Mouse (Mus musculus): ENCODE measurements around the gene Sh3gl2.

Sh3gl2 gene

DNA sequence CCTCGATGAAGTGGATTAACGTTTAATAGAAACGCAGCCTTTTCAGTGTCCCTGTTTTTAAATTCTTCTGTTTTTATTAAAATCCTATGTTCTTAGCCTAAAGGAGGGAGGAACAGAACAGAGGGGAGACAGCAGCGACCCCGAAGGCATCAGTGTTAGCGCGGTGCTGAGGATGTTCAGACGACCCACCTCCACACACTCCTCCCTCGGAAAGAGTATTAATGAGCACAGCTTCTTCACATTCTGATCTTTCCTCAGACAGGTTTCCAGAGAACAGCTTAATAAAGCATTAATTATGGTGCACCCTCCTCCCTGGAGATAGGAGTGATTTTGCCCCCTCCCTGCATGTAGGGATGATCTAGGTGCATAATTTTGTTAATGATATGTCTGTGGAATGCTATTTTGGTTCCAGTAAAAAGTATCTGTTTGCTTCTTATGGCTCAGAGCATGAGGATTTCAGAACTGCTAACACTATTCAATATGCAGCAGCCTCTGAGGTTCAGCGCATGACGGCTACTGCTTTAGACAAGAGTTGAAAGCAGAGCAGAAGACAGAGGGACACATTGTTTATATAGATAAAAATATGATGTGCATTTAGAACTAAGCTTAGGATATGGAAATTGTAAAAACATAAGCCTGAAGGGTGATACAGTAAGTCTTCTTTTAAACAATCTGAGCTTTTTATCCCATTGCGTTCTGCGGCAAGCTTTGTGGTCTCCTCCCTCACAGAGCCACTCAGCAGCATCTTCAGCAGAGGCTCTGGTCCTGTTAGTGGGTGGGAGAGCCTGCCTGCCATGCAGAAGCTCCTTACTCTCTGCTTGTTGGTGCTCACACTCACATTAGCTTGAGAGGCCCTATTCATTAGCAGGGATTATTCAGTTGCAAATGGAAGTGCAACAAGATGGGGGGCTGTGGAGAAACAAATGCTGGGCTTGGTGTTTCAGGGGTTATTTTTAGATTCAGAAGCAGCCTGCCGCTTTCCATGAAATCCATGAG lies 27.8 kb downstream of the Sh3gl2 start:
- DNase-seq (ENCODE audit: low spot score): no peak

- no peak for DNase-seq (ENCODE audit: low spot score)
Measured at GRCm38 (mm10) chr4:85241675-85242074, 36.7 kb downstream of the Sh3gl2 start.

DNA sequence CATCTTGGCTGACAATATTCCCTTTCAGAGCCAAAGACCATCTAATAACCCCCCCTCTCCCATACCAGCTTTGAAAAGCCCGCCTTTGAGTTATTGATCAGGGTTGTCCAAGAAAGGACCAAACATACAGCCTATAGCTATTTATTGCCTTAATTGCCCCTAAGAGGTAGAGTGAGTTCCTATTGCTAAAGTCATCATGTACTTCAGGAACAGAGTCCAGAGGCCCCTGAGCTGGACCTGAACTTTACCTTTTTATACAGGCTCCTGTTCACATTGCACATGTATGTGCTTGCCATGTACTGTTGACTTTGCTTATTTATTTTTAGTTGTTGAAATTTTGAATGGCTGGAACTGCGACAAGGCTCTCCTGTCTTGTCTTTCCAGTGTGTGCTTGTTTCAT lies 37.6 kb downstream of the Sh3gl2 start:
- DNase-seq (ENCODE audit: low spot score): no peak

- DNase-seq (ENCODE audit: low spot score): no peak
Measured at GRCm38 (mm10) chr4:85248673-85249072, 43.7 kb downstream of the Sh3gl2 start.

DNA sequence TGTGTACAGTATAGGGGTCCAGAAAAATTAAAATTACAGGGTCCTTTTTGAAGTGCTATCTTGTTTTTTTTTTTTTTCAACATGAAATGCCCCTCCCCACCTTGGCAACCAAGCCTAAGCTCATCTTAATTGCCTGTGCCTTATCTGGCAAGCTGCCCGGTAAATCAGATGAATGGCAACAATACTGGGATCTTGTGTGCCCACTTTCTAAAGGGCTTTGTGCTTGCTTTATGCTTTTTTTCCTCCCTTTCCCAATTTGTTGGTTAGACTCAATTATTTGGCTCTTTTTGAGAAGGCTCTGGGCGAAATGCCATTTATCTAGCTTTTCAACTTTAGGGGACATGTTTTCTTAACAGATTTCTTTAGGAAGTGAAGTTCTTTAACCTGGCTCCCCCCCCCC lies 45.3 kb downstream of the Sh3gl2 start:
- no peak for DNase-seq (ENCODE audit: low spot score)

DNA sequence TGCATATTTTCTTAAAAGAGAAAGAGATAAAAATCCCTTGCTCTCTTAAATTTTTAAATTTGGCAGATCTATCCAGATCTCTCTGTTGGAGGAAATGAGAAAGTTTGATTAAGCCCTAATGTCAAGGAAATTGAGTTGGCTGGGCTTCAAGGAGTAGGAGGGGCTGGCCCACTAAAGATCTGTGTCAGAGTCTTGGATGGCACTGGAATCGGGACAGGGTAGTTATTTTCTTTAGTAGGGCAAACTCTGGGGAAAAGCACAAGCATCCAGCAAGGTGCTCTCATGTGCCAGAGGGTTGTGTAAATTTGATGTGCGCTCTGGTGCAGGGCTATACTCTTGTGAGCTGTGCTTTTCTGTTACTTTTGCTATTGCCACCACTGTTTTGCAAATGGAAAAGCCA lies 45.9 kb downstream of the Sh3gl2 start:
- no peak for DNase-seq (ENCODE audit: low spot score)

GRCm38 (mm10) chr4:85255771-85256389 lies 51.0 kb downstream of the Sh3gl2 start:
- DNase-seq (ENCODE audit: low spot score): no peak

DNA sequence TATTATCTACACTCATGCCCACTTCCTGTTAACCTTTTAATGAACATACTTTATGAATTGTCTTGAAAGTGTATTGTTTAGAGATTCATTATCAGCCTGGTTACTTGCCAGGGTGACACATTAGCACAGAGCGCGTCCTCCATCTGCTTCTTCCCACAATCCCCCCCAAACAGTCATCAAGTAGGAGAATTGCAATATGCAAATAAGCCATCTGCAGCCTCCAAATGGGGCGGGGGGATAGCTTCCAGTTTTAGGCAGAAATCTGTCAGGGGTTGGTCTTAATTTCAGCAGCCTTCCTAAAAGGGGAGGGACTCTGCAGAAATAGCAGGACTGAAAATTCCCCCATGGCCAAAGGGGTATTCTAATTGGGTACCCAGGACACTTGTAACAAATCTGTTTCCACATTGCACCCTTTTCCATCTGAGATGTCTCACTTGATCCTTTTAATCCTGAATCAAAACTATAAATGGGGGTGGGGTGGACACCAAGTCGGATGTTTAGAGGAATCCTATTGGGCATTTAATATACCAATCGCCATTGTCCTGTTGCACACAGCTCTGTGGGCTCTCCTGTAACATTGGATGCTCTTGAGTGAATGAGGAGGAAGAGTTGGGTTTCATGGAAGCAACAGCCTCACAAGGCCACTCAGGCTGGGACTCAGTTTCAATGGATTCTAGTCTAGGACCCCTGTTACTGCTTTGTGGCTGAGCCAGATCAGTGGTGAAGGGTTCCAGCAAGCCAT lies 51.7 kb downstream of the Sh3gl2 start:
- DNase-seq (ENCODE audit: low spot score): no peak

DNA sequence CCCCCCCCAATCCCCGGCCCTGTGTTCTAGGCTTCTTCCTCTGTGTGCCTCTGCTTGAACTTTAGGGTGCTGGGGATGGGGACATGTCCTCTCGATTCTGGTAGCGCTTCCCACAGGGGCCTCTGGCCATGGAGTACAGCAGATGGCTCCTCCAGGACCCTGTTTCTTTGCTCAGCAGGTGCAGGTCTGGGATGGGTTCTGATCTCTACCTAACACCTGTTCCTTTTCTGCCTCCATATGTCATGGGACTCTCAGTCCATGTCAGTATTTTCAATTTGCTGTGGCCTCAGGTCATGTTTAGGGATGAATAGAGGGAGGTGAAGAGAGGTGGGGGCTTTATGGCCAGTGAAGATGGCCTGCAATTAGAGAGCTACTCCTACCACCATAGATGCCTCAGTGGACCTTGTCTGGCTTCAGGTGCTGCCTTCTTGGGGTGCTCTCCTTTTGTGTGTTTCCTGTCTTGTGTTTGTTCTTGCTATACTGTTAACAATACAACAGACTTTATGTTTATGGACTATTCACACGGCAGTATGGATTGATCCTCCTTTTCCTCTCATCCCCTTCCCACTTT lies 52.9 kb downstream of the Sh3gl2 start:
- no peak for DNase-seq (ENCODE audit: low spot score)

GRCm38 (mm10) chr4:85260687-85261658 lies 56.0 kb downstream of the Sh3gl2 start:
- no peak for DNase-seq (ENCODE audit: low spot score)

DNA sequence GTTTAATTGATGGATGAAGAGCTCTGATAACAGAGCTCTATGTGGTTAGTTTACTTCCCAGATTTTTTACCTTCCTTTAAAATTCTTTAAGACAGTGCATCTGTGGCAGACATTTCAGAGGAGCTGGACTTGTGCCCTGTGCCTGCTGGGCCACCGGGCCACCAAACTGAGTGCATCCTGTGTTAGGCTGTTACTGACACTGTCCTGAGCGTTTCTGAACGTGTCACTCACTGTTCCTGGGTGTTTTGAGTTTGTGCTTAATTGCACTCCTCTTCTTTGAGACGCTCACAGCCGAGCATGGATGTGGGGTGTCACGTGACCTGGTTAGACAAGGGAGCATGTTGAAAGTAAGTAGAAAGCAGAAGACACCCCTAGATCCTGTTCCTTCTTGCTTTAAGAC lies 57.2 kb downstream of the Sh3gl2 start:
- DNase-seq (ENCODE audit: low spot score): no peak

- DNase-seq (ENCODE audit: low spot score): no peak
Measured at GRCm38 (mm10) chr4:85262606-85263005, 57.7 kb downstream of the Sh3gl2 start.

DNA sequence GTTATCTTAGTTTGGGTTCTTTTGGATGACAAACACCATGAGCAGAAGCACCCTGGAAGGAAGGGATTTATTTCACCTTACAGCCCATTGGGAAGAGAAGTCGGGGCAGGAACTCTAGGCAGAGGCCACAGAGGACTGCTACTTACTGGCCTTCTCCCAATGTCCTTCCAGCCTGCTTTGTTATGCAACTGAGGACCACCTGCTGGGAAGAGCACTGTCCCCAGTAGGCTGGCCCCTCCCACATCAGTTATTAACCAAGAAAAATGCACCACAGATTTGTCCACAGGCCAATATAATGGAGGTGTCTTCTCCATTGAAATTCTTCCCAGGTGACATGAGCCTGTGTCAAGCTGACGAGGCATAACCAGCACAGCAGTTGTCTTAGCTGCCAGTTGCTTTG lies 62.5 kb downstream of the Sh3gl2 start:
- DNase-seq (ENCODE audit: low spot score): no peak

DNA sequence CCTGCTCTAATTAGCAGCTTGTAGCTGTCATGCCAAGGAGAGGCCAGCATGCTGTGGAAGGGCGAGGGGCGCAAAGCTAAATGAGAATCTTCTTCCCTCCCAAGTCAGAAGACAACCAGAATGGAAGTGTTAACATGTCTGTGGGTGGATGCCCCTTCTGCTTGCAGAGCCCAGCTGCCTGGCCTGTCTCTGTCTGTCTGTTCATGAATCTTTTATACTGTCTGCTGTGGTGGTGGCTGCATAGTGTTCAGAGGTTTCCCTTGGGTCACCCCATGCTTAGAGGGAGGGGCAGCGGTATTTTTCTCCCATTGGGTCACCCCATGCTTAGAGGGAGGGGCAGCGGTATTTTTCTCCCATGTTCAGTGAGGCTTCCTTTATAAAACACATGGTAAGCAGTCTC lies 68.0 kb downstream of the Sh3gl2 start:
- DNase-seq (ENCODE audit: low spot score): no peak

DNA sequence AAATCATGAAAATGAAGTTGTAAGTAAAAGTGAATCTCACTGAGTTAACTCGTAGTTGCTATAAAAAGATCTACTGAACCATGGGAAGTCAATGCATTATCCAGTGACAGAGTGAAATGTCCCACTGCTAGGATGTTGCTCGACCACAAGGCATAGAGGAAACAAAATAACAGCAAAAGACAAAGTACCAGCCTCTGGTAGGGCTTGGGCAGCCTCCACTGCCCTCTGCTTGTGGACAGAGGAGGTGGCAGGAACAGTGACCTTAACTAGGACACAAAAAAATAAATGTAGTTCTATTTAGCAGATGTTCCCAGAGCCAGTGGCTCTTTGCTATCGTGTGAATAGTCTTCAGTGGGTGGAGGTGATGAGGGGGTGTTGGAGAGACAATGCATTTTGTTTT lies 68.5 kb downstream of the Sh3gl2 start:
- DNase-seq (ENCODE audit: low spot score): no peak

DNA sequence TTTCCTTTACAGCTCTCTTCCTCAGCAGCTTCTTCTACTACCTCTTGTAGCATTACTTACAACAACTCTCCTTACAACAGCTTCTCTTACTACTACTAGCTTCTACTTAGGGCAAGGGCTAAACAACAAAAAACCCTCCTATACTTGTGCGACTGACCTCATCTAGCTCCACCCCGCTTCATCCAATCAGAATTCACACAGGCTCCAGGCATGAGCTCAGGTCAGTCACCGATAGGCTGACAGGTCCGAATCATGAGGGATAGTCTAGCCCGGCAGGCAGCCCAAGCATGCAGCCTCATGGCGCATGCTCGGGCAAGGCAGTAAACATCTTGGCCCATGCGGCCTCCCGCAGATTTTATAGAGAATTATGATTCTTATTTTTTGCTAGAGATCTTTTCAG lies 78.2 kb downstream of the Sh3gl2 start:
- DNase-seq (ENCODE audit: low spot score): no peak

- DNase-seq (ENCODE audit: low spot score): no peak
Measured at GRCm38 (mm10) chr4:85289990-85290389, 85.1 kb downstream of the Sh3gl2 start.

- no peak for DNase-seq (ENCODE audit: low spot score)
Measured at GRCm38 (mm10) chr4:85291296-85291695, 86.4 kb downstream of the Sh3gl2 start.

- DNase-seq (ENCODE audit: low spot score): no peak
Measured at GRCm38 (mm10) chr4:85293368-85293767, 88.4 kb downstream of the Sh3gl2 start.

- DNase-seq (ENCODE audit: low spot score): no peak
Measured at GRCm38 (mm10) chr4:85300610-85301405, 95.9 kb downstream of the Sh3gl2 start.
